Mouse (Mus musculus) urinary bladder, postnatal 4 days (tissue): Measurements from ENCODE around the gene Osm.

Source experiments
- DNase-seq, 2 experiments: peaks; one replicate each; pipeline ENCODE4 v3.0.0; 2021 to 2022; ENCODE audit warnings: low spot score in 2 of 2

Gene Osm

GRCm38 (mm10) chr11:4235665-4236545 is at the start of gene Osm:
Osm (plus strand) TSS chr11:4236420.
- DNase-seq, result no peak

- DNase-seq, result peak; percentile 98
Observed at GRCm38 (mm10) chr11:4186486-4187317, 49.5 kb upstream of the Osm start, which contains the start of gene Tbc1d10a. Tbc1d10a (plus strand) TSS chr11:4186789.

GRCm38 (mm10) chr11:4187318-4187700 is 48.9 kb upstream of the Osm start:
- no peak for DNase-seq

- DNase-seq, result no peak
Observed at GRCm38 (mm10) chr11:4189182-4189581, 47.0 kb upstream of the Osm start.

GRCm38 (mm10) chr11:4190677-4191076 is 45.5 kb upstream of the Osm start:
- no peak for DNase-seq

GRCm38 (mm10) chr11:4192757-4193156 is 43.5 kb upstream of the Osm start:
- no peak for DNase-seq

- no peak for DNase-seq
Observed at GRCm38 (mm10) chr11:4193420-4193819, 42.8 kb upstream of the Osm start.

- no peak for DNase-seq
Observed at GRCm38 (mm10) chr11:4195597-4196031, 40.6 kb upstream of the Osm start.

GRCm38 (mm10) chr11:4196636-4197035 is 39.6 kb upstream of the Osm start:
- peak in 1 of 2 experiments; percentile 41 for DNase-seq

- no peak for DNase-seq
Observed at GRCm38 (mm10) chr11:4197691-4198090, 38.5 kb upstream of the Osm start.

- no peak for DNase-seq
Observed at GRCm38 (mm10) chr11:4201981-4202700, 34.1 kb upstream of the Osm start.

- no peak for DNase-seq
Observed at GRCm38 (mm10) chr11:4202995-4203704, 33.1 kb upstream of the Osm start.

- peak in 1 of 2 experiments; percentile 68 for DNase-seq
Observed at GRCm38 (mm10) chr11:4203705-4204074, 32.5 kb upstream of the Osm start.

- no peak for DNase-seq
Observed at GRCm38 (mm10) chr11:4205097-4205655, 31.0 kb upstream of the Osm start.

GRCm38 (mm10) chr11:4205951-4206350 is 30.3 kb upstream of the Osm start:
- DNase-seq, result no peak

GRCm38 (mm10) chr11:4206563-4206962 is 29.7 kb upstream of the Osm start:
- no peak for DNase-seq

GRCm38 (mm10) chr11:4207655-4208054 is 28.6 kb upstream of the Osm start:
- DNase-seq, result no peak

- DNase-seq, result no peak
Observed at GRCm38 (mm10) chr11:4209556-4209955, 26.7 kb upstream of the Osm start.

GRCm38 (mm10) chr11:4210786-4211185 is 25.4 kb upstream of the Osm start:
- DNase-seq, result no peak

GRCm38 (mm10) chr11:4213107-4213506 is 23.1 kb upstream of the Osm start:
- no peak for DNase-seq

- no peak for DNase-seq
Observed at GRCm38 (mm10) chr11:4214572-4214971, 21.6 kb upstream of the Osm start.
